Mouse (Mus musculus): ENCODE results near the gene Rnf214. TPM values are rescaled to one million over a fixed set of nuclear protein-coding genes. Genes with fewer than 3 reads are reported as not detected.
"Not testable (repeated sequence)": the region's sequence is repeated elsewhere in the genome, so short reads cannot be mapped to it uniquely, and the experiment has no call there.

Rnf214 gene
- total RNA-seq, 4 experiments from 2014 or later, result 23.7 to 28.9 (median 25.5) TPM

GRCm38 (mm10) chr9:45851330-45851729, 55.4 kb downstream of the Rnf214 start:
- no peak for DNase-seq (ENCODE audit: low spot score in 2 of 2)

GRCm38 (mm10) chr9:45850528-45851155, 56.1 kb downstream of the Rnf214 start:
- DNase-seq (ENCODE audit: low spot score in 2 of 2), result no peak

- DNase-seq (ENCODE audit: low spot score in 2 of 2), result peak; percentile 64 to 73
Measured at GRCm38 (mm10) chr9:45849528-45850408, 56.9 kb downstream of the Rnf214 start.

DNA sequence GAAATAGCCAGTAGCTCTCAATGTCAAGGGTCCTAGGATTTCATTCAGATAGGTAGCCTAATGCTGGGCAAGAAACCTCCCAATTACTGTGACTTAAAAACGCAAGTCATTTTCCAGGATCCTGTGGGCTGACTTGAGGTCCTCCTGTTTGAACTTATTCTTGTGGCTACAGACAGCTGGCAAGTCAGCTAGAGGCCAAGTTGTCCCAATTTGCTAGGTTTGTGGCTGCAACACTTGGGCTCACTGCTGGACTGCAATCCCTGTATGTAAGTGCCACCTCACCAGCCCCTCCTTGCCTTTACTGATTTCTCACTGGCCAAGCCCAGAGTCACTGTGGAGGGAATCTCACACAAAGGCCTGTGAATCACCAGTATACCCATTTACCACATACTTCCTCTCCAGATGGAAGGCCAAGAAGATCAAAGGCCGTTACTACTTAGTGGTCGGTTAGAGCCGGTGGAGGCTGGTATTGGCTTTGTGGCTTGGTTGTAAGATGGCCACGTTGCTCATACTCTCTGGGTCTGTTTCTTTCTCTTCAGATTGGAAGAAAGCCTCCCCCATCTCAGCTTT, 59.7 kb downstream of the Rnf214 start:
- DNase-seq (ENCODE audit: low spot score in 2 of 2), result no peak

DNA sequence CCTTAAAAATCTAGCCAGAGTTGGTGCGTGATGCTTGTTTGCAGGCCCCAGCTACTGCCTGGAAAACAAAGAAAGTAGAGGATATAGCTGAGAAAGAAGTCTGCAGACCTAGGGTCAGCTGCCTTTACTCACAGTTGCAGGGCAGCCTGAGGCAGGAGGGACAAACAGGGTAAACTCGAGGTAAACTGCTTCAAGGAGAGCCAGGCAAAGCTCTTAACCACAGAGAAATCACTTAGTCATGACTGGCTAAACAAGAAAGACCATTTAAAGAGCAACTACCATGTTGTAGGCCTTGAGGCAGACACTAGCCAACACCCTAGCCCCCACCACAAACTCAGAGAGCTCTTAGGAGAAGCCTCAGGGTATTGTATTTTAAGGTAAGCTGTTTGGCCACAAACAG, 60.5 kb downstream of the Rnf214 start:
- DNase-seq (ENCODE audit: low spot score in 2 of 2), result not testable (repeated sequence)

DNA sequence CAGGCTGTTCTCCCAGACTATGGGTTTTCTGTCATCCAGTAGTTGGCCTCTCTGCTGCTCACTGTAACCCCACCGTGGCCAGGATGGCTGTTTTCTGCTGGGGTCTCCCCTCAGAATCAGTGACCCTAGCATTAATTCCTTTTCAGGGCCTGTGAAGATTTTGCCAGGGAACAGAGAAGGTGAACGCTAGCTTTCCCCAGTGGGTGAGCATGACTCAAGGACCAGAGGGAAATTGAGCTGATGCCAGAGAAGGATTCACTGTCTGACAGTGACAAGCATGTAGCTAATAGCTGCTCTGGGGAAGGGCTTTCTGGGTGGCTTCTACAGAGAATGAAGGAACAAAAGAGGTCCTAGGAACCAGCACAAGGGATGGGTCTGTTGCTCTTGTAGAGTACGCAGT, 61.2 kb downstream of the Rnf214 start:
- no peak for DNase-seq (ENCODE audit: low spot score in 2 of 2)

GRCm38 (mm10) chr9:45843780-45844179, 62.9 kb downstream of the Rnf214 start:
- DNase-seq (ENCODE audit: low spot score in 2 of 2), result no peak

GRCm38 (mm10) chr9:45843007-45843406, 63.7 kb downstream of the Rnf214 start:
- peak in 1 of 2 experiments; percentile 14 for DNase-seq (ENCODE audit: low spot score in 2 of 2)

- DNase-seq (ENCODE audit: low spot score in 2 of 2), result peak in 1 of 2 experiments; percentile 49
Measured at GRCm38 (mm10) chr9:45841458-45841857, 65.3 kb downstream of the Rnf214 start.

DNA sequence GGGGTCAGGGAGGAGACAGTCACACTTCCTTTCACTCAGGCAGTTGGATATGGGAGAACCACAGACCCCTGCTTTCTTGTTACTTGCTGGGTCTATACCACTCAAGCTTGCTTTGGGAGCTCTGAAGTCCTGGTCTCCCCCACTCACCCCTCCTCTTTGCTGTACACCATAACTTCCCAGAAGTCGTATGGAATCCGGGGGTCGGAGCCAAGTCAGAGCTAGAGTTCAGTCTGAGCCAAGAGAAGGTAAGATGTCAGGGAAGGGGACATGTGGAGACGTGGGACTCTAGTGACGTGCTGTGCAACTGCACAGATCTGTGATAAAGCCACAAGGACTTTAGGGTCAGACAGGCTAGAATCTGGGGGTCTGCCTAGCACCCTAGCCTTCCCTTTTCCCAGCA, 66.4 kb downstream of the Rnf214 start:
- peak; percentile 71 to 72 for DNase-seq (ENCODE audit: low spot score in 2 of 2)

DNA sequence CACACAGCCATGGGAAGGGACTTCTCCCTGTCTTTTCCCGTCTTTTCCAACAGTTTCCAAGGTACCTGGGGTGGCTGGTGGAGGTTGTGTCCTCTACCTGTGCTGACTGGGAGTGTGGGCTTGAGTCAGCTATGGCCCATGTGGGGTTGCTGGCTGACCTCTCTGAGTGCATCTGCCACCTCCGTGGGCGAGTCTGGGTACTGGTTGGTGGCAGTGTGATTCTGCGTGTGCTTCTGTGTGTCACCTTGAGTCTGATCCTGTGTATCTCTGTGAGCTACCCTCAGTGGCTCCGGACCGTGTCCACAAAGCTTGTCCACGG, 66.8 kb downstream of the Rnf214 start:
- DNase-seq (ENCODE audit: low spot score in 2 of 2), result peak in 1 of 2 experiments; percentile 23

DNA sequence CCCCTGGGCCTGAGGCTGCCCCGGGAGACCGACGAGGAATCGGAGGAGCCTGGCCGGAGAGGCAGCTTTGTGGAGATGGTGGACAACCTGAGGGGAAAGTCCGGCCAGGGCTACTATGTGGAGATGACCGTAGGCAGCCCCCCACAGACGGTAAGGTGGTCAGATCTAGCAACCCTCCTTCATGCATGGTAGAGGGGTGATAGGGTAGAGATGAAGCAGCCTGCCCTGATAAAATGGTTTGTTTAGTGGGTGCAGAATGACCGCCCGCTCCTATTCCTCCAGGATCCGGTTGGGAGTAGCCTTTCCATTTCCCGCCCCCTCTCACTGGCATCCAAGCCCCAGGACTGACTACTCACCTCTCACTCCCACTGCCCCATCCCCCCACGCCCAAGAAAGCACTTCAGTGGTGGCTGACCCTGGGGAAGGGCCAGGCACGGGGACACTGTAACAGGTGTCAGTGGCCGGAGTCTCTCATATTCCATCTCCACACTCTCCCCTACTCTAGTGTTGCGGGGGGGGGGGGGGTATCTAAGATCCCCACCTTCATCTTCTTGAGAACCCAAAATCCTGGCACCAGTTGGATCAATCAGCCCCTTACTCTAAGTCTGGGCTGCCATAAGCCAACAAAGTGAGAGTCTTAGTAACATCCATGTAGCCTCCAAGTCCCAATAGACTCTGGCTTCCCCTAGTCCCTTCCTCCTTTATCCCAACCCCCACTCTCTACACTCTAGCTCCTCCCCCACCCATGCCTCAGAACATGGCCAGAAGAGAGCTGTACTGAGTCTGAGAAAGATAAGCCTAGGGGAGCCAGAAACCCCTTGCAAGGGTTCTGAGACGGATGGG, 67.4 kb downstream of the Rnf214 start:
- DNase-seq (ENCODE audit: low spot score in 2 of 2), result peak; percentile 68 to 73

- DNase-seq (ENCODE audit: low spot score in 2 of 2), result peak; percentile 57 to 77
Measured at GRCm38 (mm10) chr9:45838434-45839138, 68.1 kb downstream of the Rnf214 start, which contains the start of gene Bace1. Gene Bace1 (plus strand): TSS chr9:45838580.

DNA sequence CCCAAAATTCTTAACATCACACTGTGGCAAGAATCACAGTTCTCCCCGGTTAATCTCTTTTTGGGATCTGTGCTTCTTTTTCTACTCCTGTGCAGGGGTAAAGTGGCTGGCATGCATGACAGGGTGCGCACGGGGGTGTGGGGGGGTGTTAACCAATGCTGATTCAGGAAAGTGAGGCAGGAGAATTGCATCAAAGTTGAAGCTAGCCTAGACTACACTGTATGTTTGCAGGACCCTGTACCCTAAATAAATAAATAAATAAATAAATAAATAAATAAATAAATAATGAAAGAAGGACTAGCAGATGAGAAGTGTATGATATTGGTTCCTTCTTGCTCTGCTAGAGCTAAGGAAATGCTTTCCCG, 68.7 kb downstream of the Rnf214 start:
- no peak for DNase-seq (ENCODE audit: low spot score in 2 of 2)

DNA sequence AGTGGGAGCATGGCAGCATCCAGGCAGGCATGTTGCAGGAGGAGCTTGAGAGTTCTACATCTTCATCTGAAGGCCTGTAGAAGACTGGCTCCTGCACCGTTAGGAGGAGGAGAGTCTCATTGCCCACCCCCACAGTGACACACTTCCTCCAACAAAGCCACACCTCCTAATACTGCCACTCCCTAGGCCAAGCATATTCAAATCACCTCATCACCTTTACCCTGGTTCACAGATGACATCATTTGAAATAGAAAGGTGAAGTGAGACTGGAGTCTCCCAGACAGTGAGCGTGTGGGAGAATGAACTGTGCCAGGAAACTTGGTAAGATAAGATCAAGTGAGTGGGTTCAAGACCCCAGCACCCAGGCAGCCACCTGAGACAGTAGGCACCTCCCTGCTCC, 73.2 kb downstream of the Rnf214 start:
- DNase-seq (ENCODE audit: low spot score in 2 of 2), result no peak

DNA sequence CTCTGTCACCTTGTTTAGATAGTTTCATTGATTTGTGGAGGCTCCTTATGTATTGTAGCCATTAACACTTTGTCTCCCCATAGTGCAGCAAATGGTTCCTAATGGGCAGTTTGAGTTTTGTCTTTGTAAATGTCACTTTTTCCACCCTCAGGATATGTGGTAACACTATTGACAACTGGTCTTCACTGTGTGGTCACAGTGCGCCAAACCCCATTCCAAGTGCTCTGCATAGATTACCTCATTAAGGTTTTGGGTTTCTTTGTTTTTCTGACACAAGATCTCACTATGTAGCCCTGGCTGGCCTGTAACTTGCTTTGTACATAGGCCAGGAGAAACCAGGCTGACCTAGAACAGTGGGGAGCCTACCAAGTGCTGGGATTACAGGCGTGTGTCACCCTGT, 73.8 kb downstream of the Rnf214 start:
- no peak for DNase-seq (ENCODE audit: low spot score in 2 of 2)

DNA sequence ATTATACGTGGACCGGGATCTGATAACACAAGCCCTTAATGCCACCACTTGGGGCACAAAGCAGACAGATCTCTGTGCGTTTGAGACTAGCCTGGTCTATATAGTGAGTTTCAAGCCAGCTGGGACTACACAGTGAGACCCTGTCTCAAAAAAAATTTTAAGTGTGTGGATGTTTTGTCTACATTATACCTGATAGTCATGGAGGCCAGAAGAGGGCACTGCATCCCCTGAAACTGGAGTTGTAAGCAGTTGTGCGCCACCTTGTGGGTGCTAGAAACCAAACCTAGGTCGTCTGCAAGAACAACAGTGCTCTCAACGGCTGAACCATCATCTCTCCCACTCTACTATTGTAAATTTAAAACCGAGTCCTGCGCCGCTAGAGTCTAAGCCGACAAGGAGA, 77.6 kb downstream of the Rnf214 start:
- DNase-seq (ENCODE audit: low spot score in 2 of 2), result no peak

- DNase-seq (ENCODE audit: low spot score in 2 of 2), result peak; percentile 75
Measured at GRCm38 (mm10) chr9:45828291-45828963, 78.3 kb downstream of the Rnf214 start, which contains the start of gene Cep164. Gene Cep164 (minus strand): TSS chr9:45828691.

DNA sequence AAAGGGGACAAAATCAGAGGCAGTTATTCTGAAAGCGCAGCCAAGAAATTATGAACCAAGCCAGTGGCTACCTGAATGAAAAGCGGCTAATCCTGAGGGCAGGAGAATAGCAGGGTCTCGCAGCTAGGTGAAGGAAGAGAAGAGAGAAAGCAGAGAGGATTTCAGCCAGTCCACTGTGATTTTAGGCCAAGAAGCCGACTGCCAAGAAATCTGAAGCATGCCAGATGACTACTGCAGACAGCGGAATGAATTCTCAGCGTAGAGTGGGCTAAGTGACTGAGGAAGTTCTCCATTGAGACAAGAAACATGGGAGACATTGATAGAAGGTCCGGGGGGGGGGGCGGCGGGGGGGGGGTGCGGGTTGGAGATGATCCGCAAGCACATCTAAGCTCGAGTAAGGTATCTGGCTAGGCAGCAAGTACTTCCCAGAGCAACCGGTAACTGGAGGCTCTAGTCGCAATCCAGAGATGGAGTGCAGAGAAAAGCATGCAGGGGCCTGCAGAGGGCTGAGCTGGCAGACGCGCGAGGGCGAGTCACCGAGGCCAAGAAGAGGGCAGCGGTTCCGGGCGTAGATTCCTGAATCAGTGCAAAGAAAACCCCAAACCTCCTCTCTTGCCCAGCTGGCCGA, 78.9 kb downstream of the Rnf214 start:
- no peak for DNase-seq (ENCODE audit: low spot score in 2 of 2)

Measured in gastrocnemius, adult 8-10 months (tissue).